Mouse (Mus musculus) heart, postnatal 0 days (tissue): Measurements from ENCODE around the gene Map7d2. TPM values are rescaled to one million over a fixed set of nuclear protein-coding genes. Genes with fewer than 3 reads are reported as not detected.
A peak's percentile ranks its signal among the peaks of the same experiment; 100 is the strongest.

Experiments
- ATAC-seq: fragments of 200-750 bp; cut with Nextera tagmentation; 2 replicates; pipeline ENCODE4 v1.8.0; 2017; ENCODE audit warnings: low read depth, moderate number of reproducible peaks, moderate library complexity; ENCODE audit not compliant: insufficient read depth
- DNase-seq: peaks from one replicate; pipeline ENCODE4 v3.0.0-alpha.2; 2016; ENCODE audit warnings: low spot score
- H3K27ac ChIP-seq: fragments of 300-500 bp; sonication (generic); 2 replicates; pipeline ENCODE4 v1.5.1; 2014; ENCODE audit warnings: low read depth, mild to moderate bottlenecking
- H3K27me3 ChIP-seq: fragments of 300-500 bp; sonication (generic); 2 replicates; pipeline ENCODE4 v1.6.1; 2014; ENCODE audit warnings: low read length, mixed read lengths; ENCODE audit not compliant: control insufficient read depth, insufficient read depth
- H3K36me3 ChIP-seq: fragments of 300-500 bp; sonication (generic); replicated peaks from 2 replicates; pipeline ENCODE4 v1.6.1; 2014; ENCODE audit warnings: low read length, mixed read lengths; ENCODE audit not compliant: control insufficient read depth, insufficient read depth
- H3K4me1 ChIP-seq: fragments of 300-500 bp; sonication (generic); 2 replicates; pipeline ENCODE4 v1.6.1; 2014; ENCODE audit warnings: antibody characterized with exemption; ENCODE audit not compliant: control insufficient read depth, insufficient read depth
- H3K4me2 ChIP-seq: fragments of 300-500 bp; sonication (generic); 2 replicates; pipeline ENCODE4 v1.6.1; 2014; ENCODE audit warnings: low read depth, mild to moderate bottlenecking, low read length, moderate library complexity
- H3K4me3 ChIP-seq: fragments of 300-500 bp; sonication (generic); 2 replicates; pipeline ENCODE4 v1.5.1; 2014; ENCODE audit warnings: low read depth, low read length
- H3K9ac ChIP-seq: fragments of 300-500 bp; sonication (generic); replicated peaks from 2 replicates; pipeline ENCODE4 v1.6.1; 2014; ENCODE audit warnings: low read depth, low read length, mixed read lengths
- H3K9me3 ChIP-seq: fragments of 300-500 bp; sonication (generic); replicated peaks from 2 replicates; pipeline ENCODE4 v1.6.1; 2016; ENCODE audit warnings: low read length; ENCODE audit not compliant: control insufficient read depth
- CTCF ChIP-seq: IDR thresholded peaks from 2 replicates; pipeline ENCODE4 v1.5.1; 2016; ENCODE audit warnings: antibody characterized with exemption, control low read depth, low read depth
- EP300 ChIP-seq: IDR thresholded peaks from 2 replicates; pipeline ENCODE4 v1.6.1; 2016; ENCODE audit warnings: antibody characterized with exemption, low read depth
- WGBS: fragments of 180-500 bp; shearing (Covaris S2); extraction: QIAGEN DNeasy Blood & Tissue Kit; methylation state at CpG from one replicate; pipeline ENCODE4 v1.1.7; 2014; 5-methylcytosine and 5-hydroxymethylcytosine counted together
- polyA plus RNA-seq: library from polyadenylated mRNA; unstranded; fragments of >200 nt; fragmentation: Nextera tagmentation; extraction: Ambion mirVana; gene quantifications from 2 replicates; pipeline ENCODE4 v1.2.1, GENCODE M21; 2015
- total RNA-seq: library from RNA; depleted of rRNA; stranded (reverse); fragments of >200 nt; gene quantifications from 2 replicates; pipeline ENCODE4 v1.2.3, GENCODE M21; 2014; ENCODE audit warnings: low replicate concordance

Map7d2 gene
- total and polyA plus RNA-seq, 2 experiments from 2014 or later, result 0.04 to 0.53 TPM

DNA sequence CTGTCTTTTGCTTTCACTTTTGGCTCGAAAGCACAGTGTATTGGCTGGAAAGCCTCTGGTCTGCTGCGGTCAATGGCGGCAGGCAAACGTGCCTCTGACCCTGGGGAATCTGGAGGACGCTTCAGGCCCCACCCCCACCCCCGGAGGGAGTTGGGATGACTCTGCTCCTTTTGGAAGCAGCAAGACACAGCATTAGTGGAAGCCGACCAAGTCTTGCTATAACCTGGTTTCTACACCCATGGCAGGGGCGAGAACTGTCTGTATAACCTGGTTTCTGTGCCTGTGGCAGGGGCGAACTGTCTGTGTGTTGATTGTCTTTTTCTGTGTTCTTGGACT, 96.3 kb downstream of the Map7d2 start:
- no peak overlapping the region for H3K4me2 ChIP-seq
- TF ChIP-seq EP300 (no peak), CTCF (no peak)
- 63% methylated on average over 9 of the region's 9 CpGs for WGBS
- H3K36me3 ChIP-seq, result no peaks in the 10 kb centered on the region
- H3K4me1 ChIP-seq, result no peaks in the 10 kb centered on the region
- no peak overlapping the region for H3K4me3 ChIP-seq
- no peak for DNase-seq
- H3K9ac ChIP-seq, result no peak overlapping the region
- H3K9me3 ChIP-seq, result no peaks in the 10 kb centered on the region
- H3K27ac ChIP-seq, result no peak overlapping the region
- H3K27me3 ChIP-seq, result no peaks in the 10 kb centered on the region
- no peak for ATAC-seq

DNA sequence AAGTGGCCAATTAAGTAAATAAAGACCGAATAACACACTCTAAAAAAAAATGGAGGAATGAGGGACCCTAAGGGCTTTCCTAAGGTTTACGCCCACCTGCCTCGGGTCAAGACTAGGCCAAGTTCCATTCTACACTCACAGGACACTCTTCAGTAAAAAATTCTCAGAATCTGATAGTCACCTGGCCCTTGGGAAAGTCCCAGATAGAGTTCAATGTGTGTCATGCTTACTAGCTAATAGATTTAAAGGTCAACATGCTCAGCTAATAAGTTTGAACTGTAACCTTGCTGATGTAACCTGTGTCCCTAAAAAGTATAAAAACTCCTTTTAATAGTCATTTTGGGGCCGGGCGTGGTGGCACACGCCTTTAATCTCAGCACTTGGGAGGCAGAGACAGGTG, 101.2 kb downstream of the Map7d2 start:
- Histone ChIP-seq H3K4me3 (no peak overlapping the region), H3K9ac (no peak overlapping the region), H3K4me2 (no peak overlapping the region), H3K4me1 (no peaks in the 10 kb centered on the region), H3K9me3 (no peaks in the 10 kb centered on the region), H3K27ac (no peak overlapping the region), H3K36me3 (no peaks in the 10 kb centered on the region), H3K27me3 (no peaks in the 10 kb centered on the region)
- 79% methylated on average over 6 of the region's 6 CpGs for WGBS
- ATAC-seq (no peak), DNase-seq (no peak)
- no peak for TF ChIP-seq EP300
- TF ChIP-seq CTCF, result no peak

DNA sequence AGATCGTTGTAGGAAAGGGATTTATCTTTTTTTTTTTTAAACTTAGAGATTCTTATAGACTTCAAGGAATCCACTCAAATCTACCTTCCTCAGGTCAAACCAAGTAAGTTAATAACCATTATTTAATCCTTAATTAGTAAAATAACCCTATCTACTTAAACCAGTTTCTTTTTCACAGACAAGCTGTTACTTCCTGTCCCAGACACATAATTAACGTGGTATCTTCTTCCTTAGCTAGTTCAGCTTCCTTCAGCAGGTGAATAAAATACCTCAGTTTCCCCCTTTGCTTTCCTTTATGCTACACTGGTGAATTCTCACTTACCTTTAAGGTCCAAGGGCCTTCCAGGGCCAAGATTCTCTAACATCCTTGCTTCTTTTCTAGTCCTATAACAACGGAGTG, 107.4 kb downstream of the Map7d2 start:
- Histone ChIP-seq H3K9ac (no peak overlapping the region), H3K27ac (no peak overlapping the region), H3K4me2 (no peak overlapping the region), H3K9me3 (no peaks in the 10 kb centered on the region), H3K36me3 (no peaks in the 10 kb centered on the region), H3K4me1 (no peaks in the 10 kb centered on the region), H3K27me3 (no peaks in the 10 kb centered on the region), H3K4me3 (no peak overlapping the region)
- no peak for ATAC-seq
- TF ChIP-seq EP300, result no peak
- TF ChIP-seq CTCF, result no peak
- DNase-seq, result no peak
- WGBS, result 57% methylated on average over 3 of the region's 3 CpGs

DNA sequence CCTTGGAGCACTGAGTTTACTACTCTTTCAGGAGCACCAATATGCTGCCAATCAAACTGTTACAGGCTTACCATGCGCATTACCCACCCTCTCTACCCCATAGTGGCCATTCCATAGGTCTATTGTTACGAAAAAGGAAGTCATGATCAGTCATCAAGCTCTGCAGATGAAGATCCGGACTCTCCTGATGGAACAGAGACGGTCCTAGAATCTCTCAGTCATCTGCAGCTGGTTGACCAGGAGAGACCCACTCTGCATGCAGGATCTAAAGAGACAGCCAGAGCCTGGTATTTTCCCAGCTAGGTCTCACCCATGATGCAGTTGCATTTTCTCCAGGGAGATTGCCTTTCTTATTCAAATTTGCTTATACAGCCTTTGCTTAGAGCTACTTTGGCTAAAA, 108.3 kb downstream of the Map7d2 start:
- 64% methylated on average over 4 of the region's 4 CpGs for WGBS
- TF ChIP-seq EP300, result no peak
- TF ChIP-seq CTCF, result no peak
- H3K4me2 ChIP-seq, result no peak overlapping the region

DNA sequence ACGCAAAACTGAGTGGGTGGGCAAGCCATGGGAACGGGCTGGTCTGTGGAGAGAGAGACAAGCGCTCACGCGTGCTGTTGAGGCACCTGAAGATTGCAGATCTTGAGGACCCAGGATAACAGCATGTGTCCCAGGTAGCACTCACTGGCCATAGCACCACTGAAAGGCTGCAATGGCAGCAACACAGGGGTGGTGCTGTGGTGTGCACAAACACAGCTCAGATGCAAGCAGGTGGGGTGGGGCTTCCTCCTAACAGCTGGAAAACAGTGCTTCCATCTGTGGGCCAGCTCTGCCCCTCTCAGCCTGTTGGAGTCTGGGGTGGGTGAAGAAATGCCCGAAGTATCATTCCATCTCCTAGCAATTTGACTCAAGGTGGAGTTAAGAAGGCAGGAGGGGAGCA, 112.0 kb downstream of the Map7d2 start, which contains the start of gene Bclaf3:
Gene Bclaf3, plus strand, starts transcription at position 301 of the 400 bp plus-strand sequence.
- no peak for TF ChIP-seq CTCF
- TF ChIP-seq EP300, result no peak

More for the DNA sequence above, 108.3 kb downstream of the Map7d2 start:
- H3K27me3 ChIP-seq, result no peaks in the 10 kb centered on the region
- DNase-seq (no peak), ATAC-seq (no peak)
- no peak overlapping the region for H3K4me3 ChIP-seq
- no peak overlapping the region for H3K9ac ChIP-seq
- H3K9me3 ChIP-seq, result no peaks in the 10 kb centered on the region
- H3K27ac ChIP-seq, result no peak overlapping the region
- no peaks in the 10 kb centered on the region for H3K4me1 ChIP-seq
- no peaks in the 10 kb centered on the region for H3K36me3 ChIP-seq

DNA sequence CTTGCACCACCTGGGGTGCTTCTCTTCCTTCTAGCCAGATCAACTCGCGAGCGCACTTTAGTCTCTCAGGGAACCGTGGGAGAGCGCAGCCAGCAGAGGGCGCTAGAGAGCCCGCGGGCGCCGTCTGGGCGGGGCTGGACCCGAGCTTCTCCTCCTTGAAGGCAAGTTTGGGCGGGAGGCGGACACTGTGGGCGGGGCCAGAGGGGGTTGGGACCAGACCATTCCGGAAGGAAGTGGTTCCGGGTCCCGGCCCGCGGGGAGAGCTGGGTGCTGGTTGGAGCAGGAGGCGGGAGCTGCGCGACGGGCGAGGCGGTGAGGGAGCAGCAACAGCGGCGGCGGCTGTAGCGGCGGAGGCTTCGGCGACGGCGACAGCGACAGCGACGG, 118.0 kb downstream of the Map7d2 start:
- H3K4me3 ChIP-seq, result peak overlapping the region; percentile 69
- no peaks in the 10 kb centered on the region for H3K36me3 ChIP-seq
- peak overlapping the region; percentile 66 for H3K9ac ChIP-seq
- ATAC-seq (peak; percentile 99), DNase-seq (peak; percentile 89)
- H3K9me3 ChIP-seq, result no peaks in the 10 kb centered on the region
- H3K4me1 ChIP-seq, result no peaks in the 10 kb centered on the region
- 0 out of 2 replicates have a peak, but pooled peaks have one; percentile 10 for TF ChIP-seq EP300
- peak; percentile 84 for TF ChIP-seq CTCF
- H3K27ac ChIP-seq, result peak overlapping the region; percentile 82
- H3K4me2 ChIP-seq, result peak overlapping the region; percentile 78
- no peaks in the 10 kb centered on the region for H3K27me3 ChIP-seq
- WGBS, result 14% methylated on average over 36 of the region's 38 CpGs

More for the DNA sequence above, 112.0 kb downstream of the Map7d2 start, which contains the start of gene Bclaf3:
- H3K27ac ChIP-seq, result no peak within 1 kb of the TSS
- H3K27me3 ChIP-seq, result no peaks in the 10 kb centered on the region
- 70% methylated on average over 6 of the region's 6 CpGs for WGBS
- H3K9ac ChIP-seq, result no peak within 1 kb of the TSS
- H3K4me1 ChIP-seq, result no peaks in the 10 kb centered on the region
- H3K4me2 ChIP-seq, result no peak within 1 kb of the TSS
- H3K9me3 ChIP-seq, result no peaks in the 10 kb centered on the region
- no peak for ATAC-seq
- DNase-seq, result no peak
- H3K36me3 ChIP-seq, result no peaks in the 10 kb centered on the region
- H3K4me3 ChIP-seq, result no peak within 1 kb of the TSS
